Mouse (Mus musculus): ENCODE results near the gene Large2.
"Not testable (repeated sequence)": the region's sequence is repeated elsewhere in the genome, so short reads cannot be mapped to it uniquely, and the experiment has no call there.

DNA sequence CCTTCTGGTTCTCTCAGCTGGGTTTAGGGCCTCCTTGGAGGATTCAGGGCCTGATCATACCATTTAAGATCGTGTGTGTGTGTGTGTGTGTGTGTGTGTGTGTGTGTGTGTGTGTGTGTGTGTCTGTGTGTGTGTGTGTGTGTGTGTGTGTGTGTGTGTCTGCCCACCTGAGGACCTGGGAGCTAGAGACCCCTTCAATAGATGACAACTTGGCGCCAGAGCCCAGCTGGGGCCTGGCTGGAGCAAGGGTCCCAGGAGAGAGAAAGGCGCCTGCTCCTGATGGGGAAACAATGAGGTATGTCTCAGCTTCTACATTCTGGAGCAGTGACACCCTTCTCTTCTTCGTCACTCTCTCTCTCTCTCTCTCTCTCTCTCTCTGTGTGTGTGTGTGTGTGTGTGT lies 25.2 kb upstream of the Large2 start:
- TF ChIP-seq CTCF, POLR2A (IDR thresholded peaks at IDR 0.05; ENCODE audit: extremely low read depth, insufficient read depth, low read length): not testable (repeated sequence)
